Mouse (Mus musculus) G1E (cell line): ENCODE results near the gene Thg1l. TPM values are rescaled to one million over a fixed set of nuclear protein-coding genes. Genes with fewer than 3 reads are reported as not detected.

Experiments used
- ATAC-seq: 2 replicates; pipeline ENCODE4 v1.8.0; 2016; ENCODE audit warnings: mild to moderate bottlenecking; ENCODE audit not compliant: insufficient number of reproducible peaks, poor library complexity, low FRiP score, severe bottlenecking; ENCODE audit errors: extremely low read depth
- DNase-seq: peaks from one replicate; pipeline ENCODE4 v3.0.0; 2012; ENCODE audit warnings: low spot score
- H3K27me3 ChIP-seq: 2 replicates; pipeline ENCODE4 v1.6.1; 2012; ENCODE audit warnings: mild to moderate bottlenecking, low read length, inconsistent platforms; ENCODE audit not compliant: insufficient read depth
- H3K36me3 ChIP-seq: replicated peaks from 2 replicates; pipeline ENCODE3; 2012; ENCODE audit warnings: mild to moderate bottlenecking, inconsistent platforms
- H3K4me1 ChIP-seq: 2 replicates; pipeline ENCODE4 v1.6.1; 2012; ENCODE audit warnings: low read depth, low read length, inconsistent platforms, mixed read lengths; ENCODE audit not compliant: insufficient read depth
- H3K4me3 ChIP-seq: 2 replicates; pipeline ENCODE4 v1.5.1; 2012; ENCODE audit warnings: low read depth, mild to moderate bottlenecking, inconsistent platforms, low read length, moderate library complexity, mixed read lengths
- H3K9me3 ChIP-seq: replicated peaks from 2 replicates; pipeline ENCODE4 v1.6.1; 2012; ENCODE audit warnings: inconsistent platforms
- CTCF ChIP-seq: IDR thresholded peaks from 2 replicates; pipeline ENCODE4 v1.5.1; 2012; ENCODE audit warnings: low read depth, low read length, inconsistent platforms, mixed read lengths
- GATA1 ChIP-seq: IDR thresholded peaks from 2 replicates; pipeline ENCODE4 v1.6.1; 2012; ENCODE audit warnings: borderline replicate concordance, low read length, inconsistent platforms, mixed read lengths
- GATA2 ChIP-seq: IDR thresholded peaks from 2 replicates; pipeline ENCODE4 v1.6.1; 2012; ENCODE audit warnings: low read depth, low read length, inconsistent platforms, borderline replicate concordance
- POLR2AphosphoS5 ChIP-seq: IDR thresholded peaks from 2 replicates; pipeline ENCODE4 v1.6.1; 2012; ENCODE audit warnings: low read depth, low read length, inconsistent platforms; ENCODE audit not compliant: insufficient replicate concordance
- TAL1 ChIP-seq: conservative IDR thresholded peaks from 2 replicates; pipeline ENCODE4 v1.6.1; 2012; ENCODE audit warnings: low read depth, low read length, inconsistent platforms, mixed read lengths
- polyA plus RNA-seq: library from polyadenylated mRNA; stranded (reverse); fragments of >175 nt; gene quantifications from 2 replicates; pipeline ENCODE4 v1.2.3, GENCODE M21; 2012
- total RNA-seq, 2 experiments: library from RNA; stranded (forward) in 1 of 2; stranded (reverse) in 1 of 2; fragments of 200-1000 nt in 1 of 2; fragments of >200 nt in 1 of 2; fragmentation: Nextera tagmentation in 1 of 2; gene quantifications; 2 replicates each; pipeline ENCODE4 v1.2.3; 2014 to 2017

The Thg1l gene
- total and polyA plus RNA-seq, 3 experiments: 7.8 to 32.9 (median 17.8) TPM

- ATAC-seq (no peak), DNase-seq (no peak)
- Histone ChIP-seq H3K9me3 (no peaks in the 10 kb centered on the region), H3K4me1 (0 out of 2 replicates have a peak, but pooled peaks cover 2% of the 10 kb centered on the region), H3K27me3 (no peaks in the 10 kb centered on the region), H3K4me3 (no peak overlapping the region), H3K36me3 (peaks cover 89% of the 10 kb centered on the region)
- TF ChIP-seq POLR2AphosphoS5 (no peak), CTCF (no peak), GATA1 (no peak), GATA2 (no peak), TAL1 (no peak)
These were observed 22.5 kb downstream of the Thg1l start for GRCm38 (mm10) chr11:45932771-45933170.

GRCm38 (mm10) chr11:45929541-45929940 is 25.8 kb downstream of the Thg1l start:
- peaks cover 56% of the 10 kb centered on the region for H3K36me3 ChIP-seq
- no peak overlapping the region for H3K4me3 ChIP-seq
- H3K4me1 ChIP-seq: peaks cover 11% of the 10 kb centered on the region
- TF ChIP-seq GATA2: no peak
- no peak for TF ChIP-seq CTCF
- TF ChIP-seq GATA1: no peak
- TF ChIP-seq TAL1: no peak
- no peak for TF ChIP-seq POLR2AphosphoS5
- H3K9me3 ChIP-seq: no peaks in the 10 kb centered on the region
- no peak for DNase-seq
- H3K27me3 ChIP-seq: peaks cover 2% of the 10 kb centered on the region; the same call in 1 of the 2 replicates
- no peak for ATAC-seq

GRCm38 (mm10) chr11:45927456-45927855 is 27.8 kb downstream of the Thg1l start:
- H3K27me3 ChIP-seq: peaks cover 8% of the 10 kb centered on the region
- DNase-seq (no peak), ATAC-seq (no peak)
- H3K9me3 ChIP-seq: no peaks in the 10 kb centered on the region
- no peak overlapping the region for H3K4me3 ChIP-seq
- peaks cover 36% of the 10 kb centered on the region for H3K36me3 ChIP-seq
- H3K4me1 ChIP-seq: peaks cover 9% of the 10 kb centered on the region
- TF ChIP-seq GATA2: no peak
- TF ChIP-seq TAL1: no peak
- TF ChIP-seq CTCF: no peak
- no peak for TF ChIP-seq POLR2AphosphoS5
- TF ChIP-seq GATA1: no peak

- TF ChIP-seq CTCF (peak; percentile 87), GATA1 (no peak)
- DNase-seq: peak; percentile 62
These were observed 28.6 kb downstream of the Thg1l start for GRCm38 (mm10) chr11:45926640-45927082.

GRCm38 (mm10) chr11:45925436-45925835 is 29.9 kb downstream of the Thg1l start:
- Histone ChIP-seq H3K4me1 (peaks cover 9% of the 10 kb centered on the region), H3K9me3 (no peaks in the 10 kb centered on the region), H3K4me3 (no peak overlapping the region), H3K36me3 (peaks cover 20% of the 10 kb centered on the region), H3K27me3 (peaks cover 14% of the 10 kb centered on the region)
- no peak for TF ChIP-seq CTCF
- TF ChIP-seq GATA2: no peak
- no peak for TF ChIP-seq GATA1
- no peak for TF ChIP-seq POLR2AphosphoS5
- no peak for TF ChIP-seq TAL1
- DNase-seq: no peak
- no peak for ATAC-seq

More at GRCm38 (mm10) chr11:45926640-45927082, 28.6 kb downstream of the Thg1l start:
- H3K4me3 ChIP-seq: peak overlapping the region; percentile 48; the same call in 1 of the 2 replicates
- peaks cover 9% of the 10 kb centered on the region for H3K27me3 ChIP-seq
- H3K4me1 ChIP-seq: peaks cover 9% of the 10 kb centered on the region
- ATAC-seq: peak; percentile 78
- H3K36me3 ChIP-seq: peaks cover 29% of the 10 kb centered on the region
- H3K9me3 ChIP-seq: no peaks in the 10 kb centered on the region

GRCm38 (mm10) chr11:45921480-45921898 is 33.8 kb downstream of the Thg1l start:
- ATAC-seq: no peak
- Histone ChIP-seq H3K4me3 (no peak overlapping the region), H3K36me3 (no peaks in the 10 kb centered on the region), H3K9me3 (no peaks in the 10 kb centered on the region), H3K27me3 (peaks cover 14% of the 10 kb centered on the region), H3K4me1 (peaks cover 6% of the 10 kb centered on the region)
- no peak for TF ChIP-seq GATA2
- TF ChIP-seq CTCF: no peak
- TF ChIP-seq TAL1: no peak
- no peak for TF ChIP-seq GATA1
- TF ChIP-seq POLR2AphosphoS5: no peak
- DNase-seq: no peak

GRCm38 (mm10) chr11:45921026-45921425 is 34.3 kb downstream of the Thg1l start:
- ATAC-seq (no peak), DNase-seq (no peak)
- Histone ChIP-seq H3K27me3 (peaks cover 14% of the 10 kb centered on the region), H3K36me3 (no peaks in the 10 kb centered on the region), H3K4me3 (no peak overlapping the region), H3K9me3 (no peaks in the 10 kb centered on the region), H3K4me1 (peaks cover 2% of the 10 kb centered on the region; the same call in 1 of the 2 replicates)
- TF ChIP-seq GATA2 (no peak), CTCF (no peak), GATA1 (no peak), TAL1 (no peak), POLR2AphosphoS5 (no peak)
